Mouse (Mus musculus) neural tube, embryonic 11.5 days (tissue): ENCODE results near the gene Mrgpre. TPM values are rescaled to one million over a fixed set of nuclear protein-coding genes. Genes with fewer than 3 reads are reported as not detected.
A peak's percentile ranks its signal among the peaks of the same experiment; 100 is the strongest.

Source experiments
- ATAC-seq: fragments of 200-750 bp; cut with Nextera tagmentation; 2 replicates; pipeline ENCODE4 v1.8.0; 2017; ENCODE audit warnings: moderate number of reproducible peaks, mild to moderate bottlenecking, moderate TSS enrichment, moderate library complexity; ENCODE audit not compliant: insufficient read depth, low FRiP score, low TSS enrichment
- DNase-seq: peaks from one replicate; pipeline ENCODE4 v3.0.0-alpha.2; 2015; ENCODE audit warnings: low spot score
- H3K27ac ChIP-seq: fragments of 300-500 bp; sonication (generic); 2 replicates; pipeline ENCODE4 v1.5.1; 2014; ENCODE audit warnings: low read depth, mild to moderate bottlenecking, low read length
- H3K27me3 ChIP-seq: fragments of 300-500 bp; sonication (generic); 2 replicates; pipeline ENCODE4 v1.6.1; 2014; ENCODE audit warnings: mild to moderate bottlenecking, low read length, mixed read lengths; ENCODE audit not compliant: control insufficient read depth, insufficient read depth
- H3K36me3 ChIP-seq: fragments of 300-500 bp; sonication (generic); 2 replicates; pipeline ENCODE4 v1.6.1; 2014; ENCODE audit warnings: mild to moderate bottlenecking, low read length, moderate library complexity, mixed read lengths; ENCODE audit not compliant: control insufficient read depth, insufficient read depth
- H3K4me1 ChIP-seq: fragments of 300-500 bp; sonication (generic); 2 replicates; pipeline ENCODE4 v1.6.1; 2014; ENCODE audit warnings: low read length, mixed read lengths; ENCODE audit not compliant: control insufficient read depth, insufficient read depth
- H3K4me2 ChIP-seq: fragments of 300-500 bp; sonication (generic); 2 replicates; pipeline ENCODE4 v1.6.1; 2014; ENCODE audit warnings: low read depth, mild to moderate bottlenecking, moderate library complexity
- H3K4me3 ChIP-seq: fragments of 300-500 bp; sonication (generic); 2 replicates; pipeline ENCODE4 v1.5.1; 2014; ENCODE audit warnings: low read depth, low read length
- H3K9ac ChIP-seq: fragments of 300-500 bp; sonication (generic); 2 replicates; pipeline ENCODE4 v1.6.1; 2014; ENCODE audit warnings: mild to moderate bottlenecking, low read length
- H3K9me3 ChIP-seq: fragments of 300-500 bp; sonication (generic); 2 replicates; pipeline ENCODE4 v1.6.1; 2016; ENCODE audit warnings: low read length; ENCODE audit not compliant: control insufficient read depth
- WGBS: fragments of 180-500 bp; shearing (Covaris S2); extraction: QIAGEN DNeasy Blood & Tissue Kit; methylation state at CpG from one replicate; pipeline ENCODE4 v1.1.7; 2014; 5-methylcytosine and 5-hydroxymethylcytosine counted together
- polyA plus RNA-seq: library from polyadenylated mRNA; unstranded; fragments of >200 nt; fragmentation: Nextera tagmentation; extraction: Ambion mirVana; gene quantifications from 2 replicates; pipeline ENCODE4 v1.2.1, GENCODE M21; 2014

Mrgpre gene
- polyA plus RNA-seq: 2.8 and 4.4 TPM in 2 replicates

DNA sequence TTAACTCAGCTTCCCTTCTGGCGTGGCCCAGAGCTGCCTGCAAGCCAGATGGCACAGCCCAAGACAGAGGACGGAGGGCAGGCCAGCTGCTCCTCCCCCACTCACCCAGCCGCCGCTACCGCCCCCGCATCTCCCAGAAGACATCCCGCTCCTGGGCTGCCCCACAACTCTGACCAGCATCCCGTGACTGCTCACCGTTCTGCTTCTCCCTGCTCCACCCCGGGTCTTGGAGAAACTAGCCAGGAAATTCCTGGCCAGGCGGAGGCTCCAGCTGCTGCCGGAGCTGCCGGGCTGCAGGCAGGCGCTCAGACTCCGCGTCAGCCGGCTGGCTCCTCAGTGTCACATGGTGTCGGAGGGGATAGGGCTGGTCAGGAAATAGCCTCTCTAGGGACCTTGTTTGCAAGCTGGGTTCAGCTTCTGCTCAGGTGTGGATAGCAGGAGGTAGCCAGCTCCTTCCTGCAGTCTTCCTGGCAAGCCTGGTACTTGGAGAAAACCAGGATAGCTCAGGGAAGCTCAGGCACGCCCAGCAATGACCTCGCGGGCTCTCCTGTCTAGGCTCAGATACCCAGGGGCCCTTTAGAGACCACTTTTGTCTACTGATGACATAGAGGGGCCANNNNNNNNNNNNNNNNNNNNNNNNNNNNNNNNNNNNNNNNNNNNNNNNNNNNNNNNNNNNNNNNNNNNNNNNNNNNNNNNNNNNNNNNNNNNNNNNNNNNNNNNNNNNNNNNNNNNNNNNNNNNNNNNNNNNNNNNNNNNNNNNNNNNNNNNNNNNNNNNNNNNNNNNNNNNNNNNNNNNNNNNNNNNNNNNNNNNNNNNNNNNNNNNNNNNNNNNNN lies at the start of gene Mrgpre:
Mrgpre (minus strand) TSS at position 505 of the 834 bp plus-strand sequence.
- peaks cover 11% of the 10 kb centered on the region; the same call in 1 of the 2 replicates for H3K4me1 ChIP-seq
- ATAC-seq (peak; percentile 85), DNase-seq (peak; percentile 80)
- peak within 1 kb of the TSS; percentile 38 for H3K4me3 ChIP-seq
- peak within 1 kb of the TSS; percentile 60 for H3K9ac ChIP-seq
- no peaks in the 10 kb centered on the region for H3K27me3 ChIP-seq
- no peaks in the 10 kb centered on the region for H3K36me3 ChIP-seq
- peak within 1 kb of the TSS; percentile 24; the same call in 1 of the 2 replicates for H3K27ac ChIP-seq
- WGBS: 4% methylated on average over 21 of the region's 21 CpGs
- peak within 1 kb of the TSS; percentile 63 for H3K4me2 ChIP-seq
- H3K9me3 ChIP-seq: no peaks in the 10 kb centered on the region

- Histone ChIP-seq H3K27ac (no peak overlapping the region), H3K9ac (no peak overlapping the region), H3K27me3 (no peaks in the 10 kb centered on the region), H3K4me1 (peaks cover 8% of the 10 kb centered on the region), H3K4me3 (no peak overlapping the region), H3K4me2 (no peak overlapping the region), H3K36me3 (peaks cover 8% of the 10 kb centered on the region), H3K9me3 (no peaks in the 10 kb centered on the region)
- WGBS: 83% methylated on average over 6 of the region's 6 CpGs
- ATAC-seq (no peak), DNase-seq (no peak)
These were observed 49.4 kb upstream of the Mrgpre start for GRCm38 (mm10) chr7:143833581-143834190.

- Histone ChIP-seq H3K4me3 (no peak overlapping the region), H3K27ac (no peak overlapping the region), H3K36me3 (peaks cover 5% of the 10 kb centered on the region), H3K27me3 (no peaks in the 10 kb centered on the region), H3K9ac (no peak overlapping the region), H3K4me1 (peaks cover 8% of the 10 kb centered on the region), H3K4me2 (no peak overlapping the region), H3K9me3 (no peaks in the 10 kb centered on the region)
- no peak for DNase-seq
- no peak for ATAC-seq
- 94% methylated on average over 2 of the region's 2 CpGs for WGBS
These were observed 48.3 kb upstream of the Mrgpre start for GRCm38 (mm10) chr7:143832611-143833010.

GRCm38 (mm10) chr7:143832196-143832595 lies 47.9 kb upstream of the Mrgpre start:
- Histone ChIP-seq H3K4me1 (peaks cover 8% of the 10 kb centered on the region), H3K27me3 (no peaks in the 10 kb centered on the region), H3K36me3 (peaks cover 1% of the 10 kb centered on the region), H3K9ac (no peak overlapping the region; the same call in 1 of the 2 replicates), H3K9me3 (no peaks in the 10 kb centered on the region), H3K27ac (no peak overlapping the region), H3K4me2 (no peak overlapping the region), H3K4me3 (no peak overlapping the region)
- DNase-seq (no peak), ATAC-seq (no peak)
- 84% methylated on average over 8 of the region's 8 CpGs for WGBS

DNA sequence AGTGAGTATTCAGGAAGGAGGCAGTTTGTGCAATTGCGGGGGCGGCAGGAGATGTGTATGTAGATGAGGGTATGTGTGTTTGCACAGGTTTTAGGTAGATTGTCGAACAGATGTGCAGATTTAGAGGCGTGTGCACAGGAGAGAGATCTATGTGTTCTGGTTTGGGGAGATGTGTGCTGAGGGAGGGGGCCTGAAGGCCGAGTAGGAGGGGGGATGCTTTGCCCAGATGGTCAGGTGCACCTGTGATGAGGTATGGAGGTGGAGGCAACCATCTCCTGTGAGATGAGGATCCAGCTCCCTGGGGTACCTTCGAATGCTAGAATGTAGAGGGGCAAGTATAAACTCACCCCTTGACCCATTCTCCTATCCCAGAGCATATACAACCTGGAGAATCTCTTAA lies 46.1 kb upstream of the Mrgpre start:
- no peak for DNase-seq
- 9% methylated on average over 6 of the region's 6 CpGs for WGBS
- Histone ChIP-seq H3K4me3 (peak overlapping the region; percentile 44), H3K27me3 (no peaks in the 10 kb centered on the region), H3K4me1 (peaks cover 8% of the 10 kb centered on the region), H3K27ac (no peak overlapping the region), H3K36me3 (no peaks in the 10 kb centered on the region), H3K9ac (peak overlapping the region; percentile 37), H3K9me3 (no peaks in the 10 kb centered on the region), H3K4me2 (peak overlapping the region; percentile 89)
- peak; percentile 21; the same call in 1 of the 2 replicates for ATAC-seq

DNA sequence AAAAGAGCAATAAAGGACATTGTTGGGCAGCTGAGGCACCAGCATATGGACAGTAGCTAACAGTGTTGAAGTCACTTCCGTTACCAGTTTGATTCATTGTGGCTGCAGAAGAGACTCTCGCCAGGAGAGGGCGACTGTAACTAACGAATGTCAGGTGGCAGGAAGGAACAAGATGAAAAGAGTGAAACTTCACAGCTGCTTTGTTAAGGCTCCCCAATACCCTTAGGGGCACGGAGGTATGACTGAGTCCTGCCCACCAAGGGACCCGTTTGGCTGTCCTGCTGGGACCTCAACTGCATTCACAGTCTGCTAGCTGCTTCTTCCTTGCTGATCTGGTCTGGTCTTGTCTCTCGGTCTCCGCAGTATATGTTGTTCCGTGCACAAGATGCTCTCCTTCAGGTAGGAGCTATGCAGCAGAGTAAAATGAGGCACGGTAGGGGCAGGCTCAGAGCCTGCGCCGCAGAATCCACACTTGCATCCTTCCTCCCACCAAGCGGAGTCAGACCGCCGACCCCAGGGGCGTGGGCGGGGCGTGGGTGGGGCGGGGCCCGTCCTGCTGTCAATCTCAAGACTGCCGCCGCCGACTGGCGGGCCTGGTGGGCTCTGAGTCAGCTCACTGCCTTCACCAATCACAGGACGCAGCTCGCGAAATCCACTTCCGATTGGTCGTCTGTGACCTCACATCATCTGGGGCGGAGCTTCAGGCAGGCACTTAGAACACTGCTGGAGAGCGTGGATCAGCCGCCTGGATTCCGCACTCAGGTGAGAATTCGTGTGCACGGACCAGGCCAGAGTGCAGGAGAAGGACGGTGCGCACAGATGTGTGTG lies 45.4 kb upstream of the Mrgpre start:
- Histone ChIP-seq H3K27ac (peak overlapping the region; percentile 87), H3K27me3 (no peaks in the 10 kb centered on the region), H3K4me1 (peaks cover 8% of the 10 kb centered on the region), H3K36me3 (no peaks in the 10 kb centered on the region), H3K4me2 (peak overlapping the region; percentile 89), H3K9me3 (no peaks in the 10 kb centered on the region), H3K4me3 (peak overlapping the region; percentile 44), H3K9ac (peak overlapping the region; percentile 77)
- DNase-seq (peak; percentile 96), ATAC-seq (peak; percentile 100)
- WGBS: 0% methylated on average over 37 of the region's 37 CpGs

GRCm38 (mm10) chr7:143826985-143827384 lies 42.7 kb upstream of the Mrgpre start:
- Histone ChIP-seq H3K4me1 (peaks cover 11% of the 10 kb centered on the region), H3K27ac (no peak overlapping the region)
- DNase-seq: no peak

DNA sequence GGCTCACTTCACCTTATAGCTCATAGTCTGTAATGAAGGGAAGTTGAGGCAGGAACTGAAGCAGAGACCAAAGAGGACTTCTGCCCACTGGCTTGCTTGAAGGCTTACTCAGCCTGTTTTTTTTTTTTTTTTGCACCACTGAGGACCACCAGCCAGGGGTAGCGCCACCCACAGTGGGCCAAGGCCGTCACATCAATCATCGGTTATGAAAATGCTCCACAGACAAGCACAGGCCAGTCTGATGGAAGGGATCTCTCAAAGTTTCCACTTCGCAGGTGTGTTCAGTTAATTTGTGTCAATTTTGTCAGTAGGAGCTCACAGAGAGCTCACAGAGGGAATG lies 38.9 kb upstream of the Mrgpre start:
- peak; percentile 17 for ATAC-seq
- H3K9ac ChIP-seq: peak overlapping the region; percentile 2; the same call in 1 of the 2 replicates
- no peak overlapping the region for H3K27ac ChIP-seq
- WGBS: 84% methylated on average over 4 of the region's 4 CpGs
- H3K4me2 ChIP-seq: peak overlapping the region; percentile 39
- H3K9me3 ChIP-seq: no peaks in the 10 kb centered on the region
- no peaks in the 10 kb centered on the region for H3K27me3 ChIP-seq
- H3K4me1 ChIP-seq: peaks cover 6% of the 10 kb centered on the region
- H3K4me3 ChIP-seq: peak overlapping the region; percentile 59
- 0 out of 2 replicates have a peak, but pooled peaks cover 2% of the 10 kb centered on the region for H3K36me3 ChIP-seq
- DNase-seq: no peak

More at GRCm38 (mm10) chr7:143826985-143827384, 42.7 kb upstream of the Mrgpre start:
- WGBS: 88% methylated on average over 2 of the region's 2 CpGs
- Histone ChIP-seq H3K36me3 (no peaks in the 10 kb centered on the region), H3K9ac (no peak overlapping the region), H3K9me3 (no peaks in the 10 kb centered on the region), H3K4me2 (no peak overlapping the region), H3K4me3 (no peak overlapping the region), H3K27me3 (no peaks in the 10 kb centered on the region)
- no peak for ATAC-seq
